Mouse (Mus musculus): ENCODE data around the gene Syngr4. TPM values are rescaled to one million over a fixed set of nuclear protein-coding genes. Genes with fewer than 3 reads are reported as not detected.

Gene Syngr4
- polyA plus RNA-seq, 1 experiment, result not detected

DNA sequence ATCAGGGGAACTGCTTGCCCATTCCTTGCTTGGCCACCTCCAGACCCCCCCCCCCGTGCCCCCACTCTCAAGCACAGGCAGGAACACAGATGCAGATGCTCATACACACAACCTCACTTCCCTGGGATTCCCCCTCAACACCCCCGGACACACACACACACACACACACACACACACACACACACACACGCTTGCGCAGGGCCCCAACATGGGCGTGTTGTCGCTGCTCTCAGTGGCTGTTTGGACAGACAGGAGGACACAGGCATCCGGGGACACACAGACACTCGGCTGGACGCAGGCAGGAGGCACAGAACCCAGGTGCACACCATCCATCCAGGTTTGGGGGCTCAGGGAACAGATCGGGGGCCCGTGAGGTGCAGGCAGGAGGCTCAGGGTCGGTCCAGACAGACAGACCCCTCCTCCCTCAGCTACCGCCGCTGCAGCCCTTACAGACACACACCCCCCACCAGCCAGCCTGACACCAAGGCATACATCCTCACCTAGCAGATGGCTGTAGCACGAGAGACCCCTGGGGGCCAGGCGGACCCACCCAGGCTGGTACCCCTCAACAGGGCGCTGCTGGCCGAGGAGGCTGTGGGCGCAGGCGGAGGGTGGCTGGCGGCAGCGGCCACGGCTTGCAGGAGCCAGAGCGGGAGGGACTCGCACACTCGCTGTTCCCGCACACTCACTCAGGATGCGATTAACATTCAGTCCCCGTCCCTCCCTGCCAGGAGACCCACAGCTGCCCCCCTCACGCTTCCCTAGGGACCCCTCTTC lies 26.0 kb downstream of the Syngr4 start:
- DNase-seq (ENCODE audit: extremely low spot score in 1 of 2, low spot score in 1 of 2), result no peak

- no peak for DNase-seq (ENCODE audit: extremely low spot score in 1 of 2, low spot score in 1 of 2)
These were observed 26.7 kb downstream of the Syngr4 start for GRCm38 (mm10) chr7:45869787-45870186.

- DNase-seq (ENCODE audit: extremely low spot score in 1 of 2, low spot score in 1 of 2), result no peak
These were observed 27.3 kb downstream of the Syngr4 start for GRCm38 (mm10) chr7:45869107-45869670.

DNA sequence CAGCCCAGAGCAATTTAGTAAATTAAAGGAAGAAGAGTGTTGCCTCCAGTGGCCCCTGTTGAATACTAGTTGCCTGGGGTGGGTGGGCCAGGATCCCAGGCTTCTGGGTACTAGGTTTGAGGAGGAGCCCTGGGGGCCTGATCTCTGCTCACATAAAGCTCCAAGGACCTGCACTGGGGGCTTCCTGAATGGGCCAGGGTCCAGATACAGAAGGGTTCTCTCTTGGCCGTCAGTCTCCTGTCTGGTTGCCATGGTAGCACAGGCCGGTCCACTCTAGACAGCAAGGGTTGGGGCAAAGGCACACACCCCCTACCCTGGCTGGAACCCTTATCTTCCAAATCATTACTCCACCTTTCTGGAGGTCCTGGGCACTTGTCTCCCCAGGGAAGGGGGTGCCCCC lies 28.6 kb downstream of the Syngr4 start:
- DNase-seq (ENCODE audit: extremely low spot score in 1 of 2, low spot score in 1 of 2), result no peak

- DNase-seq (ENCODE audit: extremely low spot score in 1 of 2, low spot score in 1 of 2), result peak; percentile 49 to 77
These were observed 30.3 kb downstream of the Syngr4 start for GRCm38 (mm10) chr7:45865925-45866910.

GRCm38 (mm10) chr7:45864435-45864834 lies 32.1 kb downstream of the Syngr4 start:
- no peak for DNase-seq (ENCODE audit: extremely low spot score in 1 of 2, low spot score in 1 of 2)

DNA sequence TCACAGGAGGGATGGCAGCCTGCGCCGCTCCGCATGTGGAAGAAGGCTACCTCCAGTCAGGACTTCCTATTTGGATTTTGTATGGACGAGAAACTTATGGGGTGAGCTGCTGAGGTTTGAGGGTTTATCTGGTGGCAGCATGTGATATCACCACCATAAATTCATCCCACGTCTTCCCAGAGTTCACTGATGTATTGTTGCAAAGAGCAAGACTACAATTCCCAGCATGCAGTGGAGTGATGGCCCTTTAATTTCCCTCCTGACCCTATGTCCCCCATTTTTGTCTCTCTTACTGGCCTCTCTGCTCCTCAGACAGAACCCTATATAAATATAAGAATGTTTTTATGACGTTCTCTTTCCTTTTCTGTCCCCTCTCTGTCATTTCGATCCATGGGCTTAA lies 33.7 kb downstream of the Syngr4 start:
- no peak for DNase-seq (ENCODE audit: extremely low spot score in 1 of 2, low spot score in 1 of 2)

- no peak for DNase-seq (ENCODE audit: extremely low spot score in 1 of 2, low spot score in 1 of 2)
These were observed 37.5 kb downstream of the Syngr4 start for GRCm38 (mm10) chr7:45859008-45859407.

GRCm38 (mm10) chr7:45856950-45857901 lies 39.3 kb downstream of the Syngr4 start:
- DNase-seq (ENCODE audit: extremely low spot score in 1 of 2, low spot score in 1 of 2), result no peak

GRCm38 (mm10) chr7:45853089-45853488 lies 43.4 kb downstream of the Syngr4 start:
- no peak for DNase-seq (ENCODE audit: extremely low spot score in 1 of 2, low spot score in 1 of 2)

DNA sequence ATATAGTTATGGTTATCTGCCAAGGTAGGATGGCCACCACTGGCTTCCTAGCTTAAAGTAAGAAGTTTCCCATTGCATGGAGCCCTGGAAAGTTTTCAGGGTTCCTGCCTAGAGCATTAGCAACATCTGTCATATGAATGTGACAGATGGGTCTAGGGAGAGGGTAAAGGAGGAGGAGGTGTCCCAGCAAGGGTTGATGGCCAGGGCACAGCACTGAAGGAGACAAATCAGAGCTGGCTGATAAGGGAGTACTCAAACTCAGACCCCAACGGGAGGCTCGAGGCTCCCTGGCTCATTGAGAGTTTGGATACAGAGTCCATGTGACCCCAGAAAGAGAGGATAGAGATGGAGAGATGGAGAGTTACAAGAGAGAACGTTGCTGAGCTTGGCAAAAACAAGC lies 45.9 kb downstream of the Syngr4 start:
- DNase-seq (ENCODE audit: extremely low spot score in 1 of 2, low spot score in 1 of 2), result no peak

- no peak for DNase-seq (ENCODE audit: extremely low spot score in 1 of 2, low spot score in 1 of 2)
These were observed 48.0 kb downstream of the Syngr4 start for GRCm38 (mm10) chr7:45848447-45849027.

DNA sequence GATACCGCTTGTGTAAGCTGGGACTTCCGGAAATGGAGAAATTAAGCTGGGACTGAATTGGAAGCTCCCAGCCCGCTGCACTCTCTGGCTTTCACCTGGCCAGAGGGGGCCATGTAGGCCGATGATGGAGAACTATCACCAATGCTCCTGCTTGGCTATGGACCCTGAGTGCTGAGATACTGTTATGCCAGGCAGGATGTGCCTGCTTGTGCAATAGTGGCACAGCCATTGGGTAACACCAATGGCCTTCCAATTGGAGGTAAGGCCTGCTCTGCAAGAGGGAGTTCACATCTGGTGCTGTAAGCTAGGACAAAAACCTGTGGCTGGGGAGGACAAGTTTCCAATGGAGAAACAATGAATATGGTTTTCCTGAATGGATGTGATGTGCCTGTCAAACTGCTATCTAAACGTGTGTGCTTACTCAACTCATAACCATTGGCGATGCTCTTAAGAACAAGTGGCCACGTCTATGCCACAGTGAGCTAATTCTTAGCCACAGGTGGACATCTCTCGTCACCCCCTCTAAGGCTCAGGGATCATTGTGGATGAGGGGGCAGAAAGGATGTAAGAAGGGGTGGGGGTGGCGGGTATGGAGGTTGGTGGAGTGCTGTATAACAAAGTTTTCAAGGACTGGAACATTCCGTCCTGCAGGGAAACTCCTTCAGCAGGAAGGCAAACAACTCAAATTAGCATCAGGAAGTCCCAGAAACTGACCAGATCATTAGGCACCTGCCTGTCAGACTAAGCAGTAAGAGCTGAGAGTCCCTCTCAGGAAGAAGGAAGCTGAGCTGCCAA lies 53.4 kb downstream of the Syngr4 start:
- DNase-seq (ENCODE audit: extremely low spot score in 1 of 2, low spot score in 1 of 2), result no peak

Other genes with a start within 250 kb of the Syngr4 start
- 0.13 and 0.16 TPM in 2 replicates for gene Fut2, start 230.3 kb downstream of the Syngr4 start, polyA plus RNA-seq (2012; rRNA removed)
- 1.7 and 4.7 TPM in 2 replicates for gene Ntn5, start 212.7 kb downstream of the Syngr4 start, polyA plus RNA-seq (2012; rRNA removed)
- gene Sec1, start 202.3 kb downstream of the Syngr4 start, polyA plus RNA-seq (2012; rRNA removed), result 1.4 TPM in 2 replicates
- 283 and 318 TPM in 2 replicates for gene Car11, start 196.9 kb downstream of the Syngr4 start, polyA plus RNA-seq (2012; rRNA removed)
- gene Dbp, start 191.6 kb downstream of the Syngr4 start, polyA plus RNA-seq (2012; rRNA removed), result 208 and 221 TPM in 2 replicates
- gene Rpl18, start 181.3 kb downstream of the Syngr4 start, polyA plus RNA-seq (2012; rRNA removed), result 280 and 304 TPM in 2 replicates
- 22.4 and 23.3 TPM in 2 replicates for gene Sphk2, start 178.7 kb downstream of the Syngr4 start, polyA plus RNA-seq (2012; rRNA removed)
- gene Fam83e, start 175.5 kb downstream of the Syngr4 start, polyA plus RNA-seq (2012; rRNA removed), result 0.18 and 0.21 TPM in 2 replicates
- not detected in 2 replicates for gene Spaca4, start 170.9 kb downstream of the Syngr4 start, polyA plus RNA-seq (2012; rRNA removed)
- gene Lmtk3, start 113.0 kb downstream of the Syngr4 start, polyA plus RNA-seq (2012; rRNA removed), result 170 and 198 TPM in 2 replicates
- 15.2 and 17.7 TPM in 2 replicates for gene Sult2b1, start 112.0 kb downstream of the Syngr4 start, polyA plus RNA-seq (2012; rRNA removed)
- 158 and 167 TPM in 2 replicates for gene Cyth2, start 82.1 kb downstream of the Syngr4 start, polyA plus RNA-seq (2012; rRNA removed)
- gene Kcnj14, start 71.9 kb downstream of the Syngr4 start, polyA plus RNA-seq (2012; rRNA removed), result 2.1 and 2.6 TPM in 2 replicates
- gene Grwd1, start 65.8 kb downstream of the Syngr4 start, polyA plus RNA-seq (2012; rRNA removed), result 17.9 TPM in 2 replicates
- 95.1 and 121 TPM in 2 replicates for gene Kdelr1, start 23.9 kb downstream of the Syngr4 start, polyA plus RNA-seq (2012; rRNA removed)
- 15.5 and 17.7 TPM in 2 replicates for gene Grin2d, start 18.3 kb downstream of the Syngr4 start, polyA plus RNA-seq (2012; rRNA removed)
- gene Tmem143, start 227 bp upstream of the Syngr4 start, polyA plus RNA-seq (2012; rRNA removed), result 32.5 and 33.6 TPM in 2 replicates
- 15.1 and 15.2 TPM in 2 replicates for gene Emp3, start 24.7 kb upstream of the Syngr4 start, polyA plus RNA-seq (2012; rRNA removed)
- 5.1 and 5.3 TPM in 2 replicates for gene Ccdc114, start 27.4 kb upstream of the Syngr4 start, polyA plus RNA-seq (2012; rRNA removed)
- 2.4 and 3.8 TPM in 2 replicates for gene Abcc6, start 133.6 kb upstream of the Syngr4 start, polyA plus RNA-seq (2012; rRNA removed)
- 68.3 and 74.8 TPM in 2 replicates for gene Nomo1, start 137.0 kb upstream of the Syngr4 start, polyA plus RNA-seq (2012; rRNA removed)
- gene Kcnj11, start 204.1 kb upstream of the Syngr4 start, polyA plus RNA-seq (2012; rRNA removed), result 31.1 and 34.2 TPM in 2 replicates

All from frontal cortex, adult 2 months (tissue).